Mouse (Mus musculus): ENCODE results near the gene Ccdc127.
A peak's percentile ranks its signal among the peaks of the same experiment; 100 is the strongest.

Ccdc127 gene

DNA sequence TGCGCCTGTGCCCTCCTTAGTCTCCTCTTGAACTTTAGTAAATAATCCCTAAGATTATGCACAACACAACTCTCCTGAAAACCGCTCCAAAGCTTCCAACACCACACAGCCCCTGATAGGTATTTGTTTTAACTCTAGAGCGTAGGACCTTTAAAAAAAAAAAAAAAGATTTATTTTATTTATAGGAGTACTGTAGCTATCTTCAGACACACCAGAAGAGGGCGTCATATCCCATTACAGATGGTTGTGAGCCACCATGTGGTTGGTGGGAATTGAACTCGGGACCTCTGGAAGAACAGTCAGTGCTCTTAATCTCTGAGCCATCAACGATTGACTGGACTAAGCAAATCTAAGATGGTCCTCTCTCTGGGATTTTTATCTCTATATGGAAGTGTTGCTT, 39.6 kb downstream of the Ccdc127 start:
- no peak for DNase-seq (ENCODE audit: low read depth, low spot score)

DNA sequence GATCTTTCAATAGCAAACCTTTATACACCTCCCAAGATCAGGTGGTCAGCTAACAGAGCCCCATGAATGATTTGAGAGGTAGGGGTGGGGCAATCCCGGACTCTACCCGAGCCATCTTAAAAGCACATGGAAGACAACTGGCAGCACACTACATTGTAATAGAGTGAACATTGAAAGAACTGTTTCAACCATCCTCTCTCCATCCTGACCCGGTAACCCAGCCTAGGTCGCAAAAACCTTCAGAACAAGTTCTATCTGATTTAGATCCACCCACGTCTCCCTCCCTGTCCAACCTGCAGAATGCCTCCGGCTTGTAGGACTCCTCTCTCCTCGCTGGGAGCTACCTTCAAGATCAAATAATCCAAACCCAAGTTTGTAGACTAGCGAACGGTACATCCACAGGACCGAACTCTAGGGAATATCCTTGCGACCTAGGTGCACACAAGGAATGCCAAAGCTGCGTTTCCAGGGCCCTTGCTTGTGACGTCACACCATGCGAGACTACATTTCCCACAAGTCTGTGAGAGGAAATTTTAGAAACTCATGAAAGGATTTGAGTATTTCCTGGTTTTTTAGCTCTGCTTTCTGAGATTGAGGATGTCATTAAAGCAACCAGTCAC, 40.4 kb downstream of the Ccdc127 start, which contains the start of gene Zfp72:
Gene Zfp72, minus strand, starts transcription at position 466 of the 620 bp plus-strand sequence.
- DNase-seq (ENCODE audit: low read depth, low spot score) = peak; percentile 85

DNA sequence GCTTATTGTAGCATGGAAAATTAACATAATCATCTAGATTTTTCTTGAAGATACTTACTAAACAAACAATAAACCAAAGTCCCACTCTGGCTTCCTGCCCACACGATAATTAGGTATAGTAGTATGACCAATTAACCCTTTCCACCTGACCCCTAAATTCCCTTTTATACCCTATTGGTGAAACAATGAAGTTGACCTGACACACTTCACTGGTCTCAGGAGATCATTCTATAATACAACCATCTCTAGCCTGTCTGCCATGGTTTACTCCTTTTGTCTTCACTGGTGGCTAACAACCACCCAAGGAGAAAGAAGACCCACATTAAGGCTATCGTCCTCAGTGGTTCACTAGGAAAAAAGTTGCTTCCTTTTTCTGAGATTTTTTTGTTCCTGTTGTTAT, 41.0 kb downstream of the Ccdc127 start:
- DNase-seq (ENCODE audit: low read depth, low spot score) = no peak

DNA sequence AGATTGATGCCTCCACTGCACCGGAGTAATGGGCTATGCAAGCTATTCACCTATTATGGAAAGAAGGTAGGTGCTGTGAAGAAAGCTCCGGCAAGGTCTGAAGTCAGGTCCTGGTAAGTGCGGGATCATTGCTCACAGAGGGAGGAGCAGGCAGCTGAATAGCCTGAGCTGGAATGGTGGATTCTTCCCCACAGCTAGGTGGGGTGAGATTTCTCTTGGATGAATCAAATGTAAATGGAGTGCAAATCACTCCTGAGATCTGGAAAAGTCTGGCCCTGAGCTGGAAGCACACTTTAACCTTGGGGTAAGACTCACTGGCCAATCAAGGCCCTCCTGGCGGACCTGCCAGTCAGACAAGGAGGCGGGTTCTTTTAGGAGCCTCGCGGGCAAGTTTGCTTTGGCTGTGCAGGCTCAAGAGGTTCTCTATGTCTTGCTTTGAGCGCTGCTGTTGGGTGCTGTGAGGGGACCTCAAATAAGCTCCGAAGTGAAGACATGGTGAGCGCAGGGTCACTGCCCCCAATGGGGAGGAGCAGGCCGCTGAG, 49.3 kb downstream of the Ccdc127 start, which contains the start of gene Ftl1-ps1:
Gene Ftl1-ps1, plus strand, starts transcription at position 397 of the 542 bp plus-strand sequence.
- DNase-seq (ENCODE audit: low read depth, low spot score) = peak; percentile 98
